Mouse (Mus musculus) ES-E14 (cell line): ENCODE results near the gene Tpcn2.

Experiments used
- CHD2 ChIP-seq: IDR thresholded peaks from 2 replicates; pipeline ENCODE4 v1.6.1; 2014; ENCODE audit warnings: mild to moderate bottlenecking, low read depth, low read length, inconsistent platforms
- HCFC1 ChIP-seq: IDR thresholded peaks from 2 replicates; pipeline ENCODE4 v1.6.1; 2012; ENCODE audit warnings: low read length, inconsistent platforms, borderline replicate concordance; ENCODE audit not compliant: insufficient read depth
- MAFK ChIP-seq: IDR thresholded peaks from 2 replicates; pipeline ENCODE4 v1.6.1; 2014; ENCODE audit warnings: mild to moderate bottlenecking, low read depth, low read length, inconsistent platforms; ENCODE audit not compliant: insufficient read depth
- ZNF384 ChIP-seq: IDR thresholded peaks from 2 replicates; pipeline ENCODE4 v1.6.1; 2012; ENCODE audit warnings: low read depth, low read length, inconsistent platforms

GRCm38 (mm10) chr7:145312137-145312536, 28.3 kb upstream of the Tpcn2 start:
- TF ChIP-seq CHD2 (no peak), ZNF384 (no peak), HCFC1 (no peak), MAFK (no peak)
